Mouse (Mus musculus): ENCODE data around the gene Acss1. TPM values are rescaled to one million over a fixed set of nuclear protein-coding genes. Genes with fewer than 3 reads are reported as not detected.

The Acss1 gene
- polyA plus RNA-seq (2012) = 7.0 and 10.9 TPM in 2 replicates

GRCm38 (mm10) chr2:150667820-150668766 lies at the start of gene Acss1:
Acss1 (minus strand) TSS chr2:150668500.

GRCm38 (mm10) chr2:150689223-150689800 lies 21.0 kb upstream of the Acss1 start, which contains the start of gene Vsx1:
Vsx1 (minus strand) TSS chr2:150689360.

DNA sequence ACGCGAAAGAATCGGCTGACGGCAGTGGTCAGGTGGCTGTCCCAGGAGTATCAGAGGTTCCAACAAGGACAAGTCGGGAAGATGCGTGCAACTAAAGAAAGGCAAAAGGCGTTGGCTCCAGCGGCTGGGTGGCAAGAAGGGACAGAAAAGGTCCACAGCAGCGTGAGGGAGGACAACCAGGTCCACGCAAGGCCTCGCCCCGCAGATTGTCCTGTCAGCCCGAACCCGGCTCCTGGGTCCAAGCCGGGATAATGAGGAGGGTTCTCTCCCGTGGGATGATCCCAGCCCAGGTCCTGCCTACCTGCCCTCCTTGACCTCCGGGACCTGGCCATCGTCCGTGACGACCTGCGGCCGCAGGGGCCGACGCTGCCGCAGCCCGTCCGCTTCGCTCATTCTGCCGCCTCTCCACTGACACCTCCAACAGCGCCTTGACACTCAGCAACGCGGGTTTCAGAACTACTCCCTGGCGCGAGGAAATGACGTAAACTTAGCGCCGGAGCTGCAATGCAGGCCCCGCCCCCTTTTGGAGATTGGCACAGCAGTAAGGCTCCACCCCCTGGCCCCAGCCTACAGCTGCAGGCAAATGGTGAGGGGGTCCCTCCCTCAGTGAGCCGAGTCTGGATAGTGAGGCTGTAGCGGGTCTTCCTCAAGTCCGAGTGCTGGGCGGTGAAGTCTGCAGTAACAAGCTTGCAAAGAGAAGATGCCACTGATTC lies 60.1 kb downstream of the Acss1 start, which contains the start of gene Apmap:
Apmap (minus strand) TSS at position 481 of the 713 bp plus-strand sequence.

GRCm38 (mm10) chr2:150569847-150570590 lies 98.3 kb downstream of the Acss1 start, which contains the start of gene Cst7:
Cst7 (plus strand) TSS chr2:150570415.

Other genes with a start within 250 kb of the Acss1 start
- 0.22 TPM in 1 of 2 replicates, not detected in the other for gene Zfp442, start 217.0 kb downstream of the Acss1 start, polyA plus RNA-seq (2012)
- gene Zfp345, start 183.4 kb downstream of the Acss1 start, polyA plus RNA-seq (2012) = 0.02 and 0.03 TPM in 2 replicates
- 17.2 and 25.7 TPM in 2 replicates for gene Cst7, start 98.1 kb downstream of the Acss1 start, polyA plus RNA-seq (2012)
- 74.8 and 94.2 TPM in 2 replicates for gene Apmap, start 59.9 kb downstream of the Acss1 start, polyA plus RNA-seq (2012)
- not detected in 2 replicates for gene Vsx1, start 20.9 kb upstream of the Acss1 start, polyA plus RNA-seq (2012)
- gene Entpd6, start 80.5 kb upstream of the Acss1 start, polyA plus RNA-seq (2012) = 41.0 and 50.0 TPM in 2 replicates
- 23.0 and 23.5 TPM in 2 replicates for gene Pygb, start 118.2 kb upstream of the Acss1 start, polyA plus RNA-seq (2012)
- 45.8 and 49.3 TPM in 2 replicates for gene Abhd12, start 236.2 kb upstream of the Acss1 start, polyA plus RNA-seq (2012)
- gene Gins1, start 236.9 kb upstream of the Acss1 start, polyA plus RNA-seq (2012) = 23.1 and 27.0 TPM in 2 replicates